Mouse (Mus musculus) stomach, postnatal 0 days (tissue): ENCODE measurements around the gene Tmem151b. TPM values are rescaled to one million over a fixed set of nuclear protein-coding genes. Genes with fewer than 3 reads are reported as not detected.

Experiments used
- ATAC-seq: fragments of 200-750 bp; cut with Nextera tagmentation; 2 replicates; pipeline ENCODE4 v1.8.0; 2017; ENCODE audit not compliant: low FRiP score, low TSS enrichment
- DNase-seq: peaks from one replicate; pipeline ENCODE4 v3.0.0-alpha.2; 2016; ENCODE audit warnings: low spot score
- H3K27ac ChIP-seq: fragments of 300-500 bp; sonication (generic); replicated peaks from 2 replicates; pipeline ENCODE4 v1.5.1; 2014; ENCODE audit warnings: mild to moderate bottlenecking, control low read depth
- H3K27me3 ChIP-seq: fragments of 300-500 bp; sonication (generic); 2 replicates; pipeline ENCODE4 v1.6.1; 2014; ENCODE audit warnings: low read length; ENCODE audit not compliant: control insufficient read depth, insufficient read depth
- H3K36me3 ChIP-seq: fragments of 300-500 bp; sonication (generic); 2 replicates; pipeline ENCODE4 v1.6.1; 2014; ENCODE audit warnings: low read length, mixed read lengths; ENCODE audit not compliant: control insufficient read depth, insufficient read depth
- H3K4me1 ChIP-seq: fragments of 300-500 bp; sonication (generic); replicated peaks from 2 replicates; pipeline ENCODE4 v1.6.1; 2014; ENCODE audit warnings: antibody characterized with exemption; ENCODE audit not compliant: control insufficient read depth, insufficient read depth
- H3K4me2 ChIP-seq: fragments of 300-500 bp; sonication (generic); replicated peaks from 2 replicates; pipeline ENCODE4 v1.6.1; 2014; ENCODE audit warnings: low read depth, mild to moderate bottlenecking, control low read depth, moderate library complexity
- H3K4me3 ChIP-seq: fragments of 300-500 bp; sonication (generic); 2 replicates; pipeline ENCODE4 v1.5.1; 2014; ENCODE audit warnings: low read depth, low read length, control low read depth
- H3K9ac ChIP-seq: fragments of 300-500 bp; sonication (generic); 2 replicates; pipeline ENCODE4 v1.6.1; 2014; ENCODE audit warnings: mild to moderate bottlenecking, low read length, control low read depth, mixed read lengths
- H3K9me3 ChIP-seq: fragments of 300-500 bp; sonication (generic); 2 replicates; pipeline ENCODE4 v1.6.1; 2016; ENCODE audit warnings: low read length; ENCODE audit not compliant: control insufficient read depth
- CTCF ChIP-seq: IDR thresholded peaks from 2 replicates; pipeline ENCODE4 v1.5.1; 2016; ENCODE audit warnings: antibody characterized with exemption, low read depth, mild to moderate bottlenecking, moderate library complexity
- EP300 ChIP-seq: optimal IDR thresholded peaks from 2 replicates; pipeline ENCODE3; 2016; ENCODE audit warnings: antibody characterized with exemption
- WGBS: fragments of 180-500 bp; shearing (Covaris S2); extraction: QIAGEN DNeasy Blood & Tissue Kit; methylation state at CpG from one replicate; pipeline ENCODE4 v1.1.7; 2014; 5-methylcytosine and 5-hydroxymethylcytosine counted together
- polyA plus RNA-seq: library from polyadenylated mRNA; unstranded; fragments of >200 nt; fragmentation: Nextera tagmentation; extraction: Ambion mirVana; gene quantifications from 2 replicates; pipeline ENCODE4 v1.2.1, GENCODE M21; 2015

Tmem151b gene
- polyA plus RNA-seq, 1 experiment from 2014 or later = 0.41 TPM

DNA sequence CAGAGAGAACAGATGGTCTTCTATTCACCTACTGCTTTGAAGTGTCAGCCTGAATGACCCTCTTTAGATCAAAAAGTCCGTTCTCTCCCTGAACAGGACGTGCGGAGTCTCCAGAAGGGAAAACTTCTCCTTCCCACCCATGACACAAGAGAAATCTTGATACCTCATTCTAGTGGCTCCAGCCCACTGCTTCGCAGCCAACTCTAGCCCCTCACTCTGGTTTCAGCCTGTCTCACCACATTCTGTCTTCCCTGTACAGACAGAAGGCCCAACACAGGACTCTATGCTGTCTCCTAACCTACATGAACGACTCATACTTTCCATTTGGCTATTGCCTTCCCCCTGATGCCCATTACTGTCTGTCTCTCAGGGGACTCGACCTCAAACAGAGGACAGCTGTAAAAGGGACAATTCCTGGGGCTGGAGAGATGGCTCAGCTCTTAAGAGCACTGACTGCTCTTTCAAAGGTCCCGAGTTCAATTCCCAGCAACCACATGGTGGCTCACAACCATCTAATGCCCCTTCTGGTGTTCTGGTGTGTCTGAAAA is 1.8 kb upstream of the Tmem151b start:
- no peak for DNase-seq
- no peak overlapping the region for H3K4me2 ChIP-seq
- no peaks in the 10 kb centered on the region for H3K9me3 ChIP-seq
- H3K36me3 ChIP-seq = no peaks in the 10 kb centered on the region
- peaks cover 3% of the 10 kb centered on the region; the same call in 1 of the 2 replicates for H3K4me1 ChIP-seq
- ATAC-seq = no peak
- 62% methylated on average over 7 of the region's 7 CpGs for WGBS
- TF ChIP-seq EP300 (no peak), CTCF (no peak)
- no peak overlapping the region for H3K4me3 ChIP-seq
- H3K27ac ChIP-seq = no peak overlapping the region
- H3K9ac ChIP-seq = no peak overlapping the region
- H3K27me3 ChIP-seq = no peaks in the 10 kb centered on the region; the same call in 1 of the 2 replicates

DNA sequence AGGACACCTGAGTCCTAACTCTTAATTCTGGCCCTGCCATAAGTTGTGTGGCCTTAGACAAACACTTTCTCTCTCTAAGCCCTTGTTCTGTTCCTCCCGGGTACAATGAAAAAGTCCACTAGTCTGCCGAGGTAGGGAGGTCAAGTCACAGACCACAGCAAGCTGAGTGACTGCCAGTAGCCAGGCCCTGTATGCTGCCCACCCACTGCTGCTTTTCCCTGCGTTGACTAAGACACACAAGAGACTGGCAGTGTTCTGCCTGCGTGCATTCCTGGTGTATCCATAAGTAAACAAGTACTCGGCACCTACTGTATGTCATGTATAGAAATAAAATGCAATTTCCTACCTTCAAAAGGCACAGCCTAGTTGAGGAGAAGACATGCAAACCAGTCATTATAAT is 776 bp upstream of the Tmem151b start:
- H3K36me3 ChIP-seq = no peaks in the 10 kb centered on the region

DNA sequence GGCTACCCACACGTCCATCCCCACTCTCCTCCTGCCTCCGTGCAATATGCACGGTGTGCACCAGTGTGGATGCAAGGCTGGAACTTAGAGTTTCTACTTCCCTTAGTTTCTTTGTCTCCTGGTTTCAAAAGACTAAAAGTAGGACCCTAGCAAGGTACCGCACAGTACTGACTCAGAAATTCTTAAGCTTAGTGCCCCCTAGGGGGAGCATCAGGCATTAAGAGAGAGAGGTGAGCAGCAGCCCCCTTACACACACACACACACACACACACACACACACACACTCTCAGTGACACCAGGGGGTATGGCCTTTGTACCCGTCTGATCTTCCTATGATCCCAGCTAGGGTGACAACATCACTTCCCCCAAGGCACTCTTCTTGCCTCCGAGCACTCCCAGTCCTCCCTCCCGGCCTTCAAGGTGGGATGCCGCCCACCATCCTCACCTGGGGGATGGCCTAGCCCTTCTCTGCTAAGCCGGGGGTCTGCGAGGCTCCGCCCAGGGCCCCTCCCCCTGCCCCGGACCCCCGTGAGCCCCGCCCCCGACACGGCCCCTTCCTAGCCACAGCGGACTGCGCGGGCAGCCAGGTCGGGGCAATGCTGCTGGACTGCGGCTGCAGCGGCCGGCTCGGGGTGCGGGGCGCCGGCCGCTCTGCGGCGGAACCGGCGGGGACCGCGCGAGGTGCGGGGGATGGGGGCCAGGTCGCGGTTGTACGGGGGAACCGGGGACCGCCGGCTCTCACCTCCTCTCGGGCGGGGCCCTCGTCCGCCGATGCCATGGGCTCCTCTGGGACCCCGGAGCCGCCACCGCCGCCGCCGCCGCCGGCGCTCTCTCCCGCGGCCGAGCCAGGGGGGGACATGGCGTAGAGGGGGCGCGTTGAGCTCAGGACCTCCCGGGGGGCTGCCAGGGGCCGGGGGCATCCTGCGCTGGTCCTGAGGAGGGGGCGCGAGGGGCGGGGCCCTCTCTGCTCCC is 650 bp downstream of the Tmem151b start:
- Histone ChIP-seq H3K4me1 (no peaks in the 10 kb centered on the region), H3K4me2 (peak overlapping the region; percentile 95), H3K9ac (peak overlapping the region; percentile 59), H3K4me3 (peak overlapping the region; percentile 56), H3K9me3 (no peaks in the 10 kb centered on the region), H3K27me3 (peaks cover 10% of the 10 kb centered on the region; the same call in 1 of the 2 replicates), H3K27ac (no peak overlapping the region), H3K36me3 (no peaks in the 10 kb centered on the region)
- WGBS = 3% methylated on average over 35 of the region's 68 CpGs
- DNase-seq = no peak
- peak; percentile 53 for TF ChIP-seq CTCF
- no peak for TF ChIP-seq EP300
- no peak; the same call in 1 of the 2 replicates for ATAC-seq

More for the DNA sequence above, 776 bp upstream of the Tmem151b start:
- Histone ChIP-seq H3K9ac (no peak overlapping the region), H3K4me1 (no peaks in the 10 kb centered on the region), H3K4me2 (no peak overlapping the region), H3K27ac (no peak overlapping the region), H3K9me3 (no peaks in the 10 kb centered on the region), H3K4me3 (no peak overlapping the region), H3K27me3 (peaks cover 8% of the 10 kb centered on the region; the same call in 1 of the 2 replicates)
- DNase-seq (no peak), ATAC-seq (no peak)
- no peak for TF ChIP-seq CTCF
- TF ChIP-seq EP300 = no peak
- WGBS = 9% methylated on average over 5 of the region's 5 CpGs

DNA sequence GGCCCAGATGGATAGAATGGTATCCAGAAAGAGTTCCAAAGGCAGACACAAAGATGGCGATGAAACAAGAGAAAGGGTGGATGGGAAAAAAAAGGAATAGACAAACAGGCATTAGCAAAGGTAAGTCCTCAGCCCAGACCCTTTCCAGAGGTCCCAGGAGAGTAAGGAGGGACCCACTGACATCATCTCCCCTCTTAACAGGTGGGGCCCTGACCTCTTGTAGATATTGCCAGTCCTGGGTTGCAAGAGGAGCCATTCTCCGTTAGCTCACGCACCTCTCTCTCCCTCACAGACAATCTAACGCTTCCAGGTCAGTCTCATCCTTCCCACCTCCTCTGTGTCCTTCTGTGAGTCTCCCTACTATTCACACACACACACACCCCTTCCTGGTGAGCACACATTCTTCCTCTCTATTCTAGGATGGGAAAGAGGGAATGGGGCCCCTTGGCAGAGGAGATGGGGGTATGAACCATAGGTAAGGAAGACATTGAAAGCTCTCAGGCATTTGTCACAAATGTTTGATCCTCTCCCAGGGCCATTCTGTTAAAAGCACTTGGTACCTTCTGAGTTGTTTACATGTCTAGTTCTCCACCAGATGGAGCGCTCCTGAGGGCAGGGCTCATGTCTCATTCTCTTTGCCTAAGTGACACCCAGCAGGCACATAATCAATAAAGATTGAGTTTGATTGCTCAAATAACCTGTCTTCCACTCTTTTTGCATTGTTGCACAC is 1.9 kb downstream of the Tmem151b start:
- Histone ChIP-seq H3K9ac (no peak overlapping the region), H3K4me2 (no peak overlapping the region), H3K36me3 (no peaks in the 10 kb centered on the region; the same call in 1 of the 2 replicates), H3K27ac (no peak overlapping the region), H3K27me3 (peaks cover 10% of the 10 kb centered on the region; the same call in 1 of the 2 replicates), H3K4me3 (no peak overlapping the region), H3K4me1 (no peaks in the 10 kb centered on the region), H3K9me3 (no peaks in the 10 kb centered on the region)
- DNase-seq (no peak), ATAC-seq (no peak)
- no peak for TF ChIP-seq CTCF
- TF ChIP-seq EP300 = no peak
- WGBS = 77% methylated on average over 5 of the region's 5 CpGs

DNA sequence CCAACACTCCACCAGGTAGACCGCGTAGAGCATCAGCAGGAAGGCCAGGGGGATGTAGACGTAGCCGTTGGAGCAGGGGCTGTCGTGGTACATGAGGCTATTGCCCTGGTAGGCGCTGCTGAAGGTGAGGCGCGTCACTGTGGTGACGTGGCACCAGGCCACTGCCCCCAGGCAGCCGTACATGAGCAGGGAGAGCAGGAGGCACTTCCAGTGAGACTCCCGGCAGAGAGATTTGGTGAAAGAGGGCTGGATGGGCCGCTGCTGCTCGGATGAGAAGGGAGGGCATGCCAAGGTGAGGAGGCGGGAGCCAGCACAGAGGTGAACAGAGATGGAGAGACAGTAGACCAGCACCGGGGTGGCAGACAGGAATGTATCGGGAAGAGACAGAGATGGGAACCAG is 2.5 kb downstream of the Tmem151b start:
- H3K9ac ChIP-seq = no peak overlapping the region
- H3K4me2 ChIP-seq = no peak overlapping the region
- no peak for TF ChIP-seq CTCF
- TF ChIP-seq EP300 = no peak
- no peak overlapping the region for H3K4me3 ChIP-seq
- WGBS = 83% methylated on average over 16 of the region's 16 CpGs
- peaks cover 10% of the 10 kb centered on the region; the same call in 1 of the 2 replicates for H3K27me3 ChIP-seq
- no peaks in the 10 kb centered on the region for H3K9me3 ChIP-seq
- DNase-seq = no peak
- no peaks in the 10 kb centered on the region for H3K4me1 ChIP-seq
- no peak overlapping the region for H3K27ac ChIP-seq
- ATAC-seq = no peak
- H3K36me3 ChIP-seq = no peaks in the 10 kb centered on the region; the same call in 1 of the 2 replicates
